Mouse (Mus musculus) hindbrain, embryonic 10.5 days (tissue): ENCODE results near the gene Nt5dc2. TPM values are rescaled to one million over a fixed set of nuclear protein-coding genes. Genes with fewer than 3 reads are reported as not detected.

Experiments used
- DNase-seq: peaks from one replicate; pipeline ENCODE4 v3.0.0-alpha.2; 2017; ENCODE audit warnings: low spot score
- H3K27ac ChIP-seq: fragments of 300-500 bp; sonication (generic); 2 replicates; pipeline ENCODE4 v1.5.1; 2016; ENCODE audit warnings: mild to moderate bottlenecking, moderate library complexity
- H3K27me3 ChIP-seq: fragments of 300-500 bp; sonication (generic); 2 replicates; pipeline ENCODE4 v1.6.1; 2016; ENCODE audit warnings: mild to moderate bottlenecking; ENCODE audit not compliant: poor library complexity, insufficient read depth, severe bottlenecking
- H3K36me3 ChIP-seq: fragments of 300-500 bp; sonication (generic); 2 replicates; pipeline ENCODE4 v1.6.1; 2016; ENCODE audit warnings: mild to moderate bottlenecking, moderate library complexity
- H3K4me1 ChIP-seq: fragments of 300-500 bp; sonication (generic); replicated peaks from 2 replicates; pipeline ENCODE4 v1.6.1; 2016; ENCODE audit warnings: mild to moderate bottlenecking
- H3K4me3 ChIP-seq: fragments of 300-500 bp; sonication (generic); 2 replicates; pipeline ENCODE4 v1.5.1; 2016; ENCODE audit warnings: mild to moderate bottlenecking, moderate library complexity
- H3K9me3 ChIP-seq: fragments of 300-500 bp; sonication (generic); 2 replicates; pipeline ENCODE4 v1.6.1; 2016; ENCODE audit warnings: mild to moderate bottlenecking, moderate library complexity
- WGBS: fragments of 180-500 bp; shearing (Covaris S2); methylation state at CpG from one replicate; pipeline ENCODE4 v1.1.7; 2016; 5-methylcytosine and 5-hydroxymethylcytosine counted together
- polyA plus RNA-seq: library from polyadenylated mRNA; unstranded; fragments of >200 nt; fragmentation: Nextera tagmentation; extraction: Ambion mirVana; gene quantifications from 2 replicates; pipeline ENCODE4 v1.2.1, GENCODE M21; 2016

The Nt5dc2 gene
- polyA plus RNA-seq, 1 experiment from 2014 or later, result 610 TPM

DNA sequence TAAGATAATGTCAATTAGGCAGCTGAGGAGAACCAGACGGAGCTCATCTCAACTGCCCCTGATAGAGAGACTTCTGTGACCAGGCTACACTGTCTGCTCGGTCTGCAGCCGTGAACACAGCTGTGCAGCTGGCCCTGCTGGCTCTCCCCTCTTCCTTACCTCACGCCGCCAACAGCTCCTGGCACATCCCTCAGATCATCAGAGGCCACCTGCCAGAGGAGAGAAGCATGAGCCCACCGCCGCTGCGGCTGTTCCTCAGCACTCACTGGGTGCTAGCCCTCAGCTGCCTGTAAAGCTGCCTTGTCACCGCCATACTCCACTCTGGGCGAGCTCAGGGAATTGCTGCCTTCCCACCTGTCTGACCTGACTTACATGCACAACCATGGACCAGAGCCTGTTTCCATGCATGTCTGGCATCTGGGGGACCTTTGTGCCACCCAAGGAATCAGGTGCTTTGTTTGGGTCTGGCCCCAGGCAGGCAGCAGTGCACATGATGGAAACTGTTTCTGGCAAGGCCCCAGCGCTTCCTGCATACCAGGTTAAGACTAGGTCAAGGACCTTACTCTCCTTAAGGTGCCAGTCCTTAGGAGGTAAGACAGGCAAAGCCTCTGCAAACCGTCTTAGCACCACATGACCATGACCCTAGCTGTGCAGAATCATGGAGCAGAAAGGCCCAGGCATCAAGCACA is 49.0 kb downstream of the Nt5dc2 start:
- H3K27me3 ChIP-seq, result no peaks in the 10 kb centered on the region
- H3K9me3 ChIP-seq, result no peaks in the 10 kb centered on the region
- WGBS, result 95% methylated on average over 12 of the region's 12 CpGs
- H3K4me1 ChIP-seq, result no peaks in the 10 kb centered on the region
- H3K36me3 ChIP-seq, result peaks cover 100% of the 10 kb centered on the region
- no peak overlapping the region for H3K4me3 ChIP-seq
- no peak for DNase-seq
- H3K27ac ChIP-seq, result no peak overlapping the region

GRCm38 (mm10) chr14:31181512-31181911 is 50.7 kb downstream of the Nt5dc2 start:
- no peak for DNase-seq
- Histone ChIP-seq H3K27me3 (no peaks in the 10 kb centered on the region), H3K27ac (no peak overlapping the region), H3K36me3 (peaks cover 100% of the 10 kb centered on the region), H3K4me1 (no peaks in the 10 kb centered on the region), H3K4me3 (no peak overlapping the region), H3K9me3 (no peaks in the 10 kb centered on the region)
- WGBS, result 92% methylated on average over 4 of the region's 4 CpGs

- Histone ChIP-seq H3K27me3 (no peaks in the 10 kb centered on the region), H3K9me3 (no peaks in the 10 kb centered on the region), H3K4me3 (no peak overlapping the region), H3K4me1 (no peaks in the 10 kb centered on the region), H3K36me3 (peaks cover 100% of the 10 kb centered on the region), H3K27ac (no peak overlapping the region)
- no peak for DNase-seq
- 63% methylated on average over 2 of the region's 2 CpGs for WGBS
Observed at GRCm38 (mm10) chr14:31182786-31183290, 52.0 kb downstream of the Nt5dc2 start.

DNA sequence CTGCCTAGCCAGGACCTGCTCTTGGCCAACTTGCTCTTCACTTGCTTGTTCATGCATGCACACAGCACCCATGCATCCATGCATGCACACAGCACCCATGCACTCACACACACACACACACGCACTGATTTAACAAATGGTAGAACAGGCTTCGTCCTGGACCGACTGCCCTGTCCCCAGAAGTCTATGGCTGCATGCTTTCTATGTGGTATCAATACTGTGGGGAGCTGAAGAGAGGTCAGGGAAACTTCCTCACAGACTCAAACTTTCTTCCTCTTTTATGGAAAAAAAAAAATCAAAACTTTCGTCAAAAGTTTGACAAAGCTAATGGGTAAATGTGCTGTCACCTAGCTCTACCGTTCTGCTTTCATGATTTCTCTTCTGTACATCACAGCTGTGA is 52.7 kb downstream of the Nt5dc2 start:
- Histone ChIP-seq H3K4me3 (no peak overlapping the region), H3K27me3 (no peaks in the 10 kb centered on the region), H3K36me3 (peaks cover 100% of the 10 kb centered on the region), H3K4me1 (no peaks in the 10 kb centered on the region), H3K9me3 (no peaks in the 10 kb centered on the region), H3K27ac (no peak overlapping the region)
- 90% methylated on average over 5 of the region's 5 CpGs for WGBS
- DNase-seq, result no peak

DNA sequence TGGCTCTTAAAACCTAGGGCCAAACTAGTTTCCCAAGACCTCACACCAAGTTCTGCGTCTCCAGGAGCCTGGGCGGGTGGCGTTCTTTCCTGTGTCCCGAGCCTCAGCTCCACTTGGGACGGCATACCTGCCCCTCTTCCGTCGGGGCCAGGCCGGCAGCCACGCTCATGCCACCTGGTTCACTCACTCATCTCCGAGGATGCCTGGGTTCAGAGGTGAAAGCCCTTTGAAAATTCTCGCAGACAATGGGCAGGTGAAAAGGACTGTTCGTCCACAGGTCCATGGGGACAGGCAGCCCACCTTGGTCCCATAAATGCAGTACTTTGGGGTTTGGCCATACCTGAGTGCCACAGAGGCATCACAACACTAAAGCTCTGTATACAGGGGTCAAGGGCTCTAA is 53.3 kb downstream of the Nt5dc2 start:
- Histone ChIP-seq H3K4me3 (no peak overlapping the region), H3K4me1 (no peaks in the 10 kb centered on the region), H3K9me3 (no peaks in the 10 kb centered on the region), H3K27me3 (no peaks in the 10 kb centered on the region), H3K27ac (no peak overlapping the region), H3K36me3 (peaks cover 100% of the 10 kb centered on the region)
- DNase-seq, result no peak
- WGBS, result 96% methylated on average over 12 of the region's 12 CpGs

- H3K36me3 ChIP-seq, result peaks cover 100% of the 10 kb centered on the region
- no peaks in the 10 kb centered on the region for H3K27me3 ChIP-seq
- H3K4me3 ChIP-seq, result no peak overlapping the region
- WGBS, result 93% methylated on average over 4 of the region's 4 CpGs
- no peak overlapping the region for H3K27ac ChIP-seq
- no peaks in the 10 kb centered on the region for H3K4me1 ChIP-seq
- no peaks in the 10 kb centered on the region for H3K9me3 ChIP-seq
- DNase-seq, result no peak
Observed at GRCm38 (mm10) chr14:31186656-31187055, 55.8 kb downstream of the Nt5dc2 start.

Other genes starting within 250 kb of the Nt5dc2 start
- not detected in 2 replicates for gene Itih4, start 244.6 kb upstream of the Nt5dc2 start, polyA plus RNA-seq
- 0.37 and 0.49 TPM in 2 replicates for gene Itih3, start 207.3 kb upstream of the Nt5dc2 start, polyA plus RNA-seq
- not detected in 2 replicates for gene Itih1, start 187.8 kb upstream of the Nt5dc2 start, polyA plus RNA-seq
- gene Nek4, start 179.7 kb upstream of the Nt5dc2 start, polyA plus RNA-seq, result 18.6 and 21.0 TPM in 2 replicates
- 45.7 and 53.7 TPM in 2 replicates for gene Glt8d1, start 129.7 kb upstream of the Nt5dc2 start, polyA plus RNA-seq
- gene Spcs1, start 129.4 kb upstream of the Nt5dc2 start, polyA plus RNA-seq, result 278 and 290 TPM in 2 replicates
- gene Pbrm1, start 111.9 kb upstream of the Nt5dc2 start, polyA plus RNA-seq, result 130 and 148 TPM in 2 replicates
- 76.6 and 119 TPM in 2 replicates for gene Gnl3, start 111.9 kb upstream of the Nt5dc2 start, polyA plus RNA-seq
- 67.8 and 74.2 TPM in 2 replicates for gene Smim4, start 2.1 kb upstream of the Nt5dc2 start, polyA plus RNA-seq
- 23.0 and 25.7 TPM in 2 replicates for gene Stab1, start 37.6 kb downstream of the Nt5dc2 start, polyA plus RNA-seq
- 1.5 and 4.3 TPM in 2 replicates for gene Tnnc1, start 77.3 kb downstream of the Nt5dc2 start, polyA plus RNA-seq
- 432 and 459 TPM in 2 replicates for gene Nisch, start 85.9 kb downstream of the Nt5dc2 start, polyA plus RNA-seq
- 0.78 and 0.91 TPM in 2 replicates for gene Sema3g, start 86.8 kb downstream of the Nt5dc2 start, polyA plus RNA-seq
- 12.7 and 13.1 TPM in 2 replicates for gene Phf7, start 120.3 kb downstream of the Nt5dc2 start, polyA plus RNA-seq
- gene Bap1, start 120.4 kb downstream of the Nt5dc2 start, polyA plus RNA-seq, result 121 and 137 TPM in 2 replicates
- gene Dnah1, start 192.8 kb downstream of the Nt5dc2 start, polyA plus RNA-seq, result 6.2 and 7.1 TPM in 2 replicates
- 28.5 and 29.4 TPM in 2 replicates for gene Capn7, start 205.6 kb downstream of the Nt5dc2 start, polyA plus RNA-seq